Mouse (Mus musculus) olfactory bulb, adult 2 months (tissue): Measurements from ENCODE around the gene Gmps. TPM values are rescaled to one million over a fixed set of nuclear protein-coding genes. Genes with fewer than 3 reads are reported as not detected.

Experiments
- H3K27ac ChIP-seq: fragments of 200-500 bp; 2 replicates; pipeline ENCODE4 v1.5.1; 2012; ENCODE audit warnings: low read depth, low read length; ENCODE audit not compliant: insufficient read depth
- H3K4me1 ChIP-seq: fragments of 200-500 bp; 2 replicates; pipeline ENCODE4 v1.6.1; 2012; ENCODE audit warnings: low read length; ENCODE audit not compliant: control insufficient read depth, insufficient read depth
- H3K4me3 ChIP-seq: fragments of 200-500 bp; 2 replicates; pipeline ENCODE4 v1.5.1; 2012; ENCODE audit warnings: mild to moderate bottlenecking, low read depth, low read length, moderate library complexity; ENCODE audit not compliant: insufficient read depth
- CTCF ChIP-seq: fragments of 200-500 bp; IDR thresholded peaks from 2 replicates; pipeline ENCODE4 v1.5.1; 2012; ENCODE audit warnings: low read depth, mild to moderate bottlenecking, low read length, moderate library complexity; ENCODE audit not compliant: insufficient read depth
- POLR2A ChIP-seq: fragments of 200-500 bp; IDR thresholded peaks from 2 replicates; pipeline ENCODE4 v1.6.1; 2012; ENCODE audit warnings: mild to moderate bottlenecking, low read depth, low read length, moderate library complexity; ENCODE audit not compliant: insufficient read depth
- WGBS: fragments of 180-500 bp; shearing (Covaris S2); methylation state at CpG from one replicate; pipeline ENCODE4 v1.1.7; 2018; 5-methylcytosine and 5-hydroxymethylcytosine counted together
- polyA plus RNA-seq: library from polyadenylated mRNA; stranded (reverse); fragments of >200 nt; gene quantifications from 2 replicates; pipeline ENCODE4 v1.2.4, GENCODE M21; 2012; ENCODE audit warnings: low replicate concordance; ENCODE audit not compliant: missing spikeins, insufficient read depth, insufficient read length

Gene Gmps
- polyA plus RNA-seq, result not detected in 2 replicates

- Histone ChIP-seq H3K27ac (peak within 1 kb of the TSS; percentile 70; the same call in 1 of the 2 replicates), H3K4me3 (peak within 1 kb of the TSS; percentile 97), H3K4me1 (0 out of 2 replicates have a peak, but pooled peaks cover 2% of the 10 kb centered on the region)
- under 1% methylated on average over 67 of the region's 67 CpGs for WGBS
- TF ChIP-seq POLR2A (peak; percentile 66), CTCF (no peak; the same call in 1 of the 2 replicates)
Measured at GRCm38 (mm10) chr3:63975955-63976908, at the start of gene Gmps. Gene Gmps, plus strand, starts transcription at chr3:63976106.

DNA sequence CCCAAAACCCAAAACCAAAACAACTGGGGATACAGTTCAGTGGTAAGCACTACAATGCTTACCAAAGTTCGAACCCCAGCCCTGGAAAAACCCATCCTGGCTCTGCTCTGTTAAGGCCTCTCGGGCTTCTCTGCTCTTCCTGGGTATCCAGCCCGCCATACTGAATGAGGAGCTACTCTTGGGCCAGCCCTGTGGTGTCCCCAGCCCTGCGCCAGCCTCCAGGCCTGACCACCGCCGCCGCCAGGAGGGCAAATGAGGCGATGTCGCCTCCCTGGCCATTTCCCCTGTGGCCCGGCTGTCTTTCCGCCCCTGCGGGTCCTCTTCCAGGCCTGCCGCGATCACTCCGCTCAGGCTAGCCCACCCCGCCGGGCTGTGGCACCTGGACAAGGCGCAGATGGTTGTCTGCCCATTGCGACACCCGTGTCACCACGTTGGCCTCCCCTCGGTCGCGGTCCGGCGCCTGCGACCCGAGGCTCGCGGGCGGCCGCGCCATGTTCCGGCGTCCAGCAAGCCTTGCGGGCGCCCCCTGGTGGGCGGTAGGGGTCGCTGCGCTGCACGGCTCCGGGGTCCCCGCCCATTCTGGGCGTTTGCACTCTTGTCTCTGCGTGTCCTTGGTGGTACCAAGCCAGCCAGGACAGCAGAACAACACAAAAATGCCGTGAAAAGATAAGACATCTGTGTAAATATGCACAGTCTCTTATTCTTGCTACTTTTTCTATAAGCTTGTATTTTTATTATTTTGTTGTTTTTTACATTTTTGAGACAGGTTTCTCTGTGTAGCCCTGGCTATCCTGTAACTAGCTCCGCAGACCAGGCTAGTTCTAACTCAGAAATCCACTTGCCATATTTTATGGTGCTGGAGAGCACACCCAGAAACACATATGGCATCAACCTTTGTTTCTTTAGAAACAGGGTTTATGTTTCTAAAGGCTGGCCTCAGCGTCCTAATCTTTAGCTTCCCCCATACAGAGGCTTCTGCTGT lies 46.7 kb upstream of the Gmps start, which contains the start of gene E130311K13Rik:
E130311K13Rik (minus strand) TSS at position 595 of the 982 bp plus-strand sequence.
- 6% methylated on average over 48 of the region's 48 CpGs for WGBS
- Histone ChIP-seq H3K27ac (peak within 1 kb of the TSS; percentile 71), H3K4me3 (peak within 1 kb of the TSS; percentile 72), H3K4me1 (no peaks in the 10 kb centered on the region)
- TF ChIP-seq CTCF, result peak; percentile 98
- peak; percentile 70 for TF ChIP-seq POLR2A

- H3K27ac ChIP-seq, result no peak overlapping the region
- no peak overlapping the region for H3K4me3 ChIP-seq
- 87% methylated on average over 2 of the region's 2 CpGs for WGBS
- H3K4me1 ChIP-seq, result no peaks in the 10 kb centered on the region
- no peak for TF ChIP-seq CTCF
- no peak for TF ChIP-seq POLR2A
Measured at GRCm38 (mm10) chr3:63938928-63939327, 37.0 kb upstream of the Gmps start.

GRCm38 (mm10) chr3:63941204-63941850 lies 34.6 kb upstream of the Gmps start:
- WGBS, result 81% methylated on average over 2 of the region's 2 CpGs
- TF ChIP-seq CTCF, result no peak
- TF ChIP-seq POLR2A, result no peak
- Histone ChIP-seq H3K4me1 (no peaks in the 10 kb centered on the region), H3K27ac (no peak overlapping the region), H3K4me3 (no peak overlapping the region)

DNA sequence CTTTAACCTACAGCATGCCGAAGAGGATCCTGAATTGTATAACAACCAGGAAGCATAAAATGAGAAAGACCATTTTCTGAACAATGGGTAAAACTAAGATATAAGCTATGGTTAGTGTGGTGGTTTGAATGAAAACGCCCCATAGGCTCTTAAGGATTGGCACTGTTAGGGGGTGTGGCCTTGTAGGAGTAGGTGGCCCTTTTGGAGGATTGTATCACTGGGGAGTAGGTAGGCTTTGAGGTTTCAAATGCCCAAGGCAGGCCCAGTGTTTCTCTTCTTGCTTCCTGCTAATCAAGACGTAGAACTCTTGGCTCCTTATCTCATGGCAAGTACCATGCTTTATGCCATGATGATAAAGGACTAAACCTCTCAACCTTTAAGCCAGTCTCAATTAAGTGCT lies 26.1 kb upstream of the Gmps start:
- TF ChIP-seq CTCF (no peak), POLR2A (no peak)
- Histone ChIP-seq H3K27ac (no peak overlapping the region), H3K4me1 (no peaks in the 10 kb centered on the region), H3K4me3 (no peak overlapping the region)
- 76% methylated on average over 3 of the region's 3 CpGs for WGBS

GRCm38 (mm10) chr3:63963421-63964099 lies 12.3 kb upstream of the Gmps start:
- TF ChIP-seq CTCF, result no peak
- no peak for TF ChIP-seq POLR2A
- 2% methylated on average over 25 of the region's 25 CpGs for WGBS
- Histone ChIP-seq H3K27ac (peak overlapping the region; percentile 65), H3K4me3 (peak overlapping the region; percentile 71), H3K4me1 (no peaks in the 10 kb centered on the region)

- Histone ChIP-seq H3K4me1 (no peaks in the 10 kb centered on the region), H3K4me3 (peak within 1 kb of the TSS; percentile 71), H3K27ac (peak within 1 kb of the TSS; percentile 65)
- TF ChIP-seq POLR2A, result peak; percentile 74; the same call in 1 of the 2 replicates
- TF ChIP-seq CTCF, result no peak
- under 1% methylated on average over 69 of the region's 69 CpGs for WGBS
Measured at GRCm38 (mm10) chr3:63964100-63964921, 11.6 kb upstream of the Gmps start, which contains the start of gene Slc33a1. Gene Slc33a1, minus strand, starts transcription at chr3:63964768.
